In the genomic region with DNA sequence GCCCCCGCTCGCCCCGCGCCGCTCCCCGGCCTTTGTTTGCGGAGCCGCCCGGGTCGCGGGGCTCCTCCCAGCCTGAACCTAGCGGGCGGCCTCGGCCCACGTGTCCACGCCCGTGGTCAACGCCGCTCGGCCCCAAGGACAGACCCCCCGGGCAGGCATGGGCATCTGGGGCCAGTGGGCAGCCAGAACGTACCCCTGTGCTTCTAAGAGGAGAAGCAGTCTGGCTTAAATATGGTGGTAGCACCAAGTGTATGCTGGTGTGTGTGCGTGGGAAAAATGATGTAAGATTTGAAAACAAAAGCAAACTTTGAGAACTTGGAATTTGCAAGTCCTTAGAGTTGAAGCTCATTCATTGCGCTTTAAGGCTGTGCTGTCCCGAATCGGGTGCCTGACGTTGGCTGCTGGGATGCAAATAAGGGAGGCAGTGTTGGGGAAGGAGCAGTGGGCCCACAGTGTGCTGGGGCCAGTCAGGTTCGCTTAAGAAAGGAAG, we compare ENCODE assay signal across 8 mouse cellular contexts. TPM values are rescaled to one million over a fixed set of nuclear protein-coding genes. Genes with fewer than 3 reads are reported as not detected.
DNase-seq lines count a peak whose midpoint lies in the region; ATAC-seq lines count a peak whose summit lies in the region.

No protein-coding gene starts in this region.

- ATAC-seq in neural tube, embryonic 11.5 days (ENCODE audit: insufficient read depth, low FRiP score, low TSS enrichment), result peak; percentile 77
- ATAC-seq in forebrain, embryonic 15.5 days (replicated peaks), result peak; percentile 62
- ATAC-seq in limb, embryonic 13.5 days (ENCODE audit: low FRiP score, low read depth), result peak; percentile 68; the same call in 1 of the 2 replicates
- peak; percentile 51 for ATAC-seq in midbrain, embryonic 16.5 days
- no peak for ATAC-seq in megakaryocyte-erythroid progenitor cell, adult 5-6 weeks (replicated peaks; ENCODE audit: low FRiP score, low TSS enrichment, poor library complexity, severe bottlenecking)

- peak overlapping the region; percentile 93 for H3K4me3 ChIP-seq in neural tube, embryonic 11.5 days (ENCODE audit: low read depth, low read length)
- peak overlapping the region; percentile 69 for H3K4me3 ChIP-seq in forebrain, embryonic 15.5 days
- H3K4me3 ChIP-seq in limb, embryonic 13.5 days, result peak overlapping the region; percentile 98
- H3K4me3 ChIP-seq in midbrain, embryonic 16.5 days (ENCODE audit: low read depth, low read length), result peak overlapping the region; percentile 92

- H3K36me3 ChIP-seq in neural tube, embryonic 11.5 days (ENCODE audit: control insufficient read depth, insufficient read depth, low read length), result no peaks in the 10 kb centered on the region
- H3K36me3 ChIP-seq in forebrain, embryonic 15.5 days, result no peaks in the 10 kb centered on the region
- peaks cover 6% of the 10 kb centered on the region; the same call in 1 of the 2 replicates for H3K36me3 ChIP-seq in limb, embryonic 13.5 days
- H3K36me3 ChIP-seq in midbrain, embryonic 16.5 days (ENCODE audit: control insufficient read depth, insufficient read depth, low read length), result no peaks in the 10 kb centered on the region

- peak overlapping the region; percentile 79 for H3K27ac ChIP-seq in neural tube, embryonic 11.5 days (ENCODE audit: low read depth, low read length)
- H3K27ac ChIP-seq in forebrain, embryonic 15.5 days (replicated peaks), result peak overlapping the region; percentile 75
- H3K27ac ChIP-seq in limb, embryonic 13.5 days, result peak overlapping the region; percentile 79; the same call in 1 of the 2 replicates
- peak overlapping the region; percentile 76 for H3K27ac ChIP-seq in midbrain, embryonic 16.5 days (ENCODE audit: low read length)

- peak overlapping the region; percentile 83 for H3K9ac ChIP-seq in neural tube, embryonic 11.5 days (ENCODE audit: low read length)
- peak overlapping the region; percentile 76 for H3K9ac ChIP-seq in forebrain, embryonic 15.5 days (replicated peaks)
- peak overlapping the region; percentile 88 for H3K9ac ChIP-seq in limb, embryonic 13.5 days
- H3K9ac ChIP-seq in midbrain, embryonic 16.5 days (ENCODE audit: low read depth, low read length), result peak overlapping the region; percentile 94

- 0% methylated on average over 26 of the region's 28 CpGs for WGBS in neural tube, embryonic 11.5 days
- WGBS in forebrain, embryonic 15.5 days, result under 1% methylated on average over 28 of the region's 28 CpGs
- 1% methylated on average over 26 of the region's 28 CpGs for WGBS in limb, embryonic 13.5 days
- under 1% methylated on average over 28 of the region's 28 CpGs for WGBS in midbrain, embryonic 16.5 days

- H3K27me3 ChIP-seq in neural tube, embryonic 11.5 days (ENCODE audit: control insufficient read depth, insufficient read depth, low read length), result no peaks in the 10 kb centered on the region
- H3K27me3 ChIP-seq in forebrain, embryonic 15.5 days, result no peaks in the 10 kb centered on the region
- H3K27me3 ChIP-seq in limb, embryonic 13.5 days, result no peaks in the 10 kb centered on the region
- no peaks in the 10 kb centered on the region for H3K27me3 ChIP-seq in midbrain, embryonic 16.5 days (ENCODE audit: control insufficient read depth, insufficient read depth, low read depth, low read length)

- H3K4me1 ChIP-seq in neural tube, embryonic 11.5 days (ENCODE audit: control insufficient read depth, insufficient read depth, low read length), result peaks cover 14% of the 10 kb centered on the region; the same call in 1 of the 2 replicates
- H3K4me1 ChIP-seq in forebrain, embryonic 15.5 days, result peaks cover 20% of the 10 kb centered on the region
- peaks cover 29% of the 10 kb centered on the region for H3K4me1 ChIP-seq in limb, embryonic 13.5 days
- peaks cover 19% of the 10 kb centered on the region for H3K4me1 ChIP-seq in midbrain, embryonic 16.5 days (ENCODE audit: control insufficient read depth, insufficient read depth, low read length)

- no peaks in the 10 kb centered on the region for H3K9me3 ChIP-seq in neural tube, embryonic 11.5 days (ENCODE audit: control insufficient read depth, low read length)
- H3K9me3 ChIP-seq in forebrain, embryonic 15.5 days, result no peaks in the 10 kb centered on the region
- no peaks in the 10 kb centered on the region for H3K9me3 ChIP-seq in limb, embryonic 13.5 days
- no peaks in the 10 kb centered on the region for H3K9me3 ChIP-seq in midbrain, embryonic 16.5 days (replicated peaks; ENCODE audit: control insufficient read depth, low read length, poor library complexity, severe bottlenecking)

- H3K4me2 ChIP-seq in neural tube, embryonic 11.5 days (ENCODE audit: low read depth), result peak overlapping the region; percentile 61
- H3K4me2 ChIP-seq in forebrain, embryonic 15.5 days (replicated peaks), result peak overlapping the region; percentile 75
- H3K4me2 ChIP-seq in limb, embryonic 13.5 days (replicated peaks), result peak overlapping the region; percentile 68
- peak overlapping the region; percentile 78 for H3K4me2 ChIP-seq in midbrain, embryonic 16.5 days (ENCODE audit: low read length)

- no peak for DNase-seq in neural tube, embryonic 11.5 days (ENCODE audit: low spot score)
- no peak for DNase-seq in neural tube, embryonic 10.5 days (ENCODE audit: extremely low spot score, low spot score)
- peak; percentile 17 for DNase-seq in T-cell, adult 2 months (ENCODE audit: low spot score)
- no peak for DNase-seq in layer of hippocampus, adult 18-20 months (ENCODE audit: low spot score in 2 of 2)

RNA-seq across cellular contexts. Expression of gene Prep, which starts 0.5 kb away (rescaled TPM):
- 30.7 and 32.4 TPM in 2 replicates for polyA plus RNA-seq in neural tube, embryonic 11.5 days (2014; fragmentation: Nextera tagmentation; extraction: Ambion mirVana)
- 19.2 and 19.5 TPM in 2 replicates for polyA plus RNA-seq in forebrain, embryonic 15.5 days (2015; fragmentation: Nextera tagmentation; extraction: Ambion mirVana)
- 25.5 and 25.6 TPM in 2 replicates for polyA plus RNA-seq in limb, embryonic 13.5 days (2015; fragmentation: Nextera tagmentation; extraction: Ambion mirVana)
- polyA plus RNA-seq in midbrain, embryonic 16.5 days (2015; fragmentation: Nextera tagmentation; extraction: Ambion mirVana), result 26.1 and 26.3 TPM in 2 replicates
- 9.0 and 15.4 TPM in 2 replicates for total RNA-seq in megakaryocyte-erythroid progenitor cell, adult 5-6 weeks (2014; fragmentation: Nextera tagmentation)
- total RNA-seq in megakaryocyte-erythroid progenitor cell, adult 5-6 weeks (2017), result 11.8 and 13.6 TPM in 2 replicates
- 1 to 10 TPM; 8.2 to 8.8 TPM for total RNA-seq in layer of hippocampus, adult 18-20 months (2021)
